ENCODE assay signal across 23 mouse cellular contexts in genomic region chr3:107984471-107984870, GRCm38 (mm10). TPM values are rescaled to one million over a fixed set of nuclear protein-coding genes. Genes with fewer than 3 reads are reported as not detected.
"Had no signal": no experiment of that assay in that cellular context is flagged by ENCODE, and none has a peak within 500 bp of the region (broad histone marks: within the 10 kb centered on the region; RNA-seq: fewer than 3 reads in every experiment).

No protein-coding gene starts in this region.

- H3K27me3 ChIP-seq: limb, embryonic 13.5 days; lung, embryonic 15.5 days; neural tube, embryonic 12.5 days; neural tube, embryonic 15.5 days had no signal

- H3K4me3 ChIP-seq: layer of hippocampus, adult 2 months; limb, embryonic 10.5 days; limb, embryonic 13.5 days; lung, embryonic 15.5 days; megakaryocyte, embryonic 14.5 days; midbrain, embryonic 10.5 days; neural tube, embryonic 12.5 days; neural tube, embryonic 15.5 days had no signal

- DNase-seq: layer of hippocampus, adult 9-11 months; midbrain, embryonic 14.5 days; right cerebral cortex, adult 18-20 months; right cerebral cortex, postnatal 14 days; right cerebral cortex, postnatal 4 days; thymus, adult 2 months; thymus, postnatal 14 days; thymus, postnatal 4 days had no signal

- H3K27ac ChIP-seq: kidney, postnatal 0 days; layer of hippocampus, adult 2 months; limb, embryonic 10.5 days; limb, embryonic 13.5 days; midbrain, embryonic 10.5 days; neural tube, embryonic 12.5 days; neural tube, embryonic 15.5 days; stomach, postnatal 0 days had no signal

- H3K36me3 ChIP-seq: limb, embryonic 10.5 days; limb, embryonic 13.5 days; lung, embryonic 15.5 days; midbrain, embryonic 10.5 days; neural tube, embryonic 12.5 days; neural tube, embryonic 15.5 days had no signal

- H3K4me2 ChIP-seq: limb, embryonic 13.5 days; liver, embryonic 11.5 days; neural tube, embryonic 12.5 days; neural tube, embryonic 15.5 days had no signal

- H3K4me1 ChIP-seq: neural tube, embryonic 12.5 days; neural tube, embryonic 15.5 days had no signal

- H3K9ac ChIP-seq: limb, embryonic 13.5 days; lung, embryonic 15.5 days; neural tube, embryonic 12.5 days; neural tube, embryonic 15.5 days had no signal

- H3K9me3 ChIP-seq: limb, embryonic 10.5 days; limb, embryonic 13.5 days; lung, embryonic 15.5 days; megakaryocyte, embryonic 14.5 days; midbrain, embryonic 10.5 days; neural tube, embryonic 12.5 days; neural tube, embryonic 15.5 days had no signal

RNA-seq across cellular contexts. Expression of gene Gstm3, which starts 15.4 kb away (rescaled TPM):
- total RNA-seq: layer of hippocampus, adult 2 months; layer of hippocampus, postnatal 25 days; left cerebral cortex, adult 18-20 months; left cerebral cortex, postnatal 25 days; midbrain, postnatal 0 days had no signal
- polyA plus RNA-seq: limb, embryonic 10.5 days; limb, embryonic 13.5 days; midbrain, embryonic 10.5 days; midbrain, embryonic 14.5 days; midbrain, postnatal 0 days; neural tube, embryonic 12.5 days; neural tube, embryonic 15.5 days had no signal
